Mouse (Mus musculus) thymus, adult 2 months (tissue): ENCODE measurements around the gene Mgst2. TPM values are rescaled to one million over a fixed set of nuclear protein-coding genes. Genes with fewer than 3 reads are reported as not detected.

Source experiments
- DNase-seq: peaks from one replicate; pipeline ENCODE4 v3.0.0; 2021
- H3K27ac ChIP-seq: fragments of 200-500 bp; 2 replicates; pipeline ENCODE4 v1.5.1; 2012; ENCODE audit warnings: low read length, control low read depth; ENCODE audit not compliant: control insufficient read depth, insufficient read depth
- H3K27me3 ChIP-seq: fragments of 200-500 bp; 2 replicates; pipeline ENCODE4 v1.6.1; 2012; ENCODE audit warnings: mild to moderate bottlenecking, low read length, moderate library complexity, mixed read lengths; ENCODE audit not compliant: control insufficient read depth, insufficient read depth
- H3K36me3 ChIP-seq: fragments of 200-500 bp; 2 replicates; pipeline ENCODE4 v1.6.1; 2012; ENCODE audit warnings: mild to moderate bottlenecking, low read length, moderate library complexity; ENCODE audit not compliant: control insufficient read depth, insufficient read depth
- H3K4me1 ChIP-seq: fragments of 200-500 bp; replicated peaks from 2 replicates; pipeline ENCODE4 v1.6.1; 2012; ENCODE audit warnings: low read length; ENCODE audit not compliant: control insufficient read depth, insufficient read depth
- H3K4me3 ChIP-seq: fragments of 200-500 bp; 2 replicates; pipeline ENCODE4 v1.5.1; 2012; ENCODE audit warnings: mild to moderate bottlenecking, low read length, control low read depth, moderate library complexity; ENCODE audit not compliant: control insufficient read depth, insufficient read depth
- CTCF ChIP-seq: fragments of 200-500 bp; IDR thresholded peaks from 2 replicates; pipeline ENCODE4 v1.5.1; 2012; ENCODE audit warnings: mild to moderate bottlenecking, control low read depth, low read length, moderate library complexity, borderline replicate concordance; ENCODE audit not compliant: control insufficient read depth, poor library complexity, insufficient read depth; ENCODE audit errors: extremely low read depth
- POLR2A ChIP-seq: fragments of 200-500 bp; IDR thresholded peaks from 2 replicates; pipeline ENCODE4 v1.6.1; 2012; ENCODE audit warnings: mild to moderate bottlenecking, low read length, control low read depth, moderate library complexity; ENCODE audit not compliant: control insufficient read depth, poor library complexity, insufficient read depth; ENCODE audit errors: extremely low read depth
- WGBS: fragments of 180-500 bp; shearing (Covaris S2); methylation state at CpG from one replicate; pipeline ENCODE4 v1.1.7; 2018; 5-methylcytosine and 5-hydroxymethylcytosine counted together
- polyA plus RNA-seq: library from polyadenylated mRNA; depleted of rRNA; stranded (reverse); fragments of >200 nt; gene quantifications from 2 replicates; pipeline ENCODE4 v1.2.3, GENCODE M21; 2012

The Mgst2 gene
- polyA plus RNA-seq, 1 experiment = 20.8 TPM

GRCm38 (mm10) chr3:51672631-51673030 lies 12.5 kb downstream of the Mgst2 start:
- DNase-seq = no peak
- H3K27ac ChIP-seq = no peak overlapping the region
- H3K4me3 ChIP-seq = no peak overlapping the region
- TF ChIP-seq CTCF = no peak
- no peak for TF ChIP-seq POLR2A
- WGBS = 95% methylated on average over 4 of the region's 4 CpGs
- no peaks in the 10 kb centered on the region for H3K27me3 ChIP-seq
- no peaks in the 10 kb centered on the region for H3K36me3 ChIP-seq
- H3K4me1 ChIP-seq = peaks cover 11% of the 10 kb centered on the region

- Histone ChIP-seq H3K27ac (no peak overlapping the region), H3K27me3 (no peaks in the 10 kb centered on the region), H3K4me3 (no peak overlapping the region), H3K4me1 (peaks cover 11% of the 10 kb centered on the region), H3K36me3 (peaks cover 2% of the 10 kb centered on the region; the same call in 1 of the 2 replicates)
- 80% methylated on average over 21 of the region's 21 CpGs for WGBS
- no peak for TF ChIP-seq POLR2A
- TF ChIP-seq CTCF = 0 out of 2 replicates have a peak, but pooled peaks have one; percentile 19
- DNase-seq = peak; percentile 44
Observed at GRCm38 (mm10) chr3:51673408-51674086, 13.4 kb downstream of the Mgst2 start.

- Histone ChIP-seq H3K27me3 (no peaks in the 10 kb centered on the region), H3K27ac (no peak overlapping the region), H3K4me1 (peaks cover 11% of the 10 kb centered on the region), H3K4me3 (no peak overlapping the region), H3K36me3 (peaks cover 9% of the 10 kb centered on the region; the same call in 1 of the 2 replicates)
- 86% methylated on average over 3 of the region's 3 CpGs for WGBS
- DNase-seq = no peak
- TF ChIP-seq CTCF = no peak
- TF ChIP-seq POLR2A = no peak
Observed at GRCm38 (mm10) chr3:51674963-51675362, 14.8 kb downstream of the Mgst2 start.

- no peak for DNase-seq
- Histone ChIP-seq H3K36me3 (0 out of 2 replicates have a peak, but pooled peaks cover 3% of the 10 kb centered on the region), H3K27ac (no peak overlapping the region), H3K4me3 (no peak overlapping the region), H3K27me3 (no peaks in the 10 kb centered on the region), H3K4me1 (no peaks in the 10 kb centered on the region)
- TF ChIP-seq CTCF (no peak), POLR2A (no peak)
- WGBS = 96% methylated on average over 6 of the region's 6 CpGs
Observed at GRCm38 (mm10) chr3:51685539-51685938, 25.4 kb downstream of the Mgst2 start.

GRCm38 (mm10) chr3:51686316-51686715 lies 26.2 kb downstream of the Mgst2 start:
- H3K27ac ChIP-seq = no peak overlapping the region
- no peaks in the 10 kb centered on the region for H3K4me1 ChIP-seq
- 0 out of 2 replicates have a peak, but pooled peaks cover 3% of the 10 kb centered on the region for H3K36me3 ChIP-seq
- no peak overlapping the region for H3K4me3 ChIP-seq
- WGBS = 96% methylated on average over 6 of the region's 6 CpGs
- TF ChIP-seq CTCF (no peak), POLR2A (no peak)
- no peak for DNase-seq
- no peaks in the 10 kb centered on the region for H3K27me3 ChIP-seq

- 0 out of 2 replicates have a peak, but pooled peaks cover 3% of the 10 kb centered on the region for H3K36me3 ChIP-seq
- no peak overlapping the region for H3K27ac ChIP-seq
- TF ChIP-seq POLR2A (no peak), CTCF (no peak)
- WGBS = 95% methylated on average over 6 of the region's 6 CpGs
- no peaks in the 10 kb centered on the region for H3K27me3 ChIP-seq
- no peaks in the 10 kb centered on the region for H3K4me1 ChIP-seq
- H3K4me3 ChIP-seq = no peak overlapping the region
- DNase-seq = no peak
Observed at GRCm38 (mm10) chr3:51686791-51687190, 26.6 kb downstream of the Mgst2 start.
